Mouse (Mus musculus): ENCODE data around the gene Fam216b.

- TF ChIP-seq CTCF (IDR thresholded peaks at IDR 0.05; ENCODE audit: low read depth) (no peak), EP300 (IDR thresholded peaks at IDR 0.05; ENCODE audit: low read depth) (no peak)
Measured at GRCm38 (mm10) chr14:78048674-78049073, 40.1 kb downstream of the Fam216b start.
